Mouse (Mus musculus) bone marrow, adult 2 months (tissue): ENCODE measurements at regions not wholly inside any gene's neighbourhood (a gene's known extent, or its start where the extent isn't known, plus 50 kb on each side); places are given as distances from the start of the nearest gene placed in this dataset.

Experiments used
- CTCF ChIP-seq: fragments of 200-500 bp; IDR thresholded peaks from 2 replicates; pipeline ENCODE4 v1.5.1; 2011; ENCODE audit warnings: low read length, control low read depth; ENCODE audit not compliant: control insufficient read depth, insufficient read depth
- POLR2A ChIP-seq: fragments of 200-500 bp; IDR thresholded peaks from 2 replicates; pipeline ENCODE4 v1.6.1; 2011; ENCODE audit warnings: low read depth, mild to moderate bottlenecking, control low read depth, low read length, borderline replicate concordance; ENCODE audit not compliant: control insufficient read depth

DNA sequence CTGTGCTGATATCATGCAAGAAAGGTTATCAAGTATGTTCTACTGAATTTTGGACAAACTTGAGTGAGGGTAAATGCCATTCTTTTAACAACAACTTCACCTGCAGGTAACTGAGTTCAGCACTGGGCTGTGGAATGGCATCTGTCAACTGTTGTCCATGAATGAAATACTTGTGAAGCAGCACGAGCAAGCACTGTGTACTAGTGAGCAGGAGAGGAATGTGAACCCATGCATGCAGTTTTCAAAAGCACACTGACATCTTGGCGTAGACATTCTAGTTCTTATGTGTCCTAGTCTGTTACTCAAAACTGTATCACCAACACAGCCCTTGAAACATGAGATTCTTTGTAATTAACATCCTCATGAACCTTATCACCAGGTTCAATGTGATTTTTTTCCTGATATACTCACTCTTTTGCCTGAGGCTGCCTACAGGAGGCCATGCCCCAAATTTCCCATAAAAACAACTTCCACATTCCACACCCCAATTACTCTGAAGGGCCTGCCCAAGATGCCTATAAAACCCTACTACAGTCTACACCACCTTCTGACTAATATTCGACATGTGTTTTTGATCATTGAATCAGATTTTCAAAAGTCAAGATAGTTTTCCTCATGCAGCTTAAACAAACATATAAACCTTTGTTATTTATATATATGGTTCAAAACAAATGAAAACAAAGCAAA lies 892.8 kb upstream of the 2610301B20Rik start:
- TF ChIP-seq CTCF = no peak
- TF ChIP-seq POLR2A = no peak
